Mouse (Mus musculus) midbrain, postnatal 0 days (tissue): ENCODE results near the gene Nt5e. TPM values are rescaled to one million over a fixed set of nuclear protein-coding genes. Genes with fewer than 3 reads are reported as not detected.

Experiments used
- ATAC-seq: fragments of 200-750 bp; cut with Nextera tagmentation; 2 replicates; pipeline ENCODE4 v1.8.0; 2017; ENCODE audit warnings: moderate number of reproducible peaks, mild to moderate bottlenecking, moderate TSS enrichment, moderate library complexity; ENCODE audit not compliant: low FRiP score
- DNase-seq: peaks from one replicate; pipeline ENCODE4 v3.0.0-alpha.2; 2015; ENCODE audit warnings: low spot score
- H3K27ac ChIP-seq: fragments of 300-500 bp; sonication (generic); 2 replicates; pipeline ENCODE4 v1.5.1; 2014; ENCODE audit warnings: low read depth, mild to moderate bottlenecking, low read length, mixed read lengths
- H3K27me3 ChIP-seq: fragments of 300-500 bp; sonication (generic); 2 replicates; pipeline ENCODE4 v1.6.1; 2014; ENCODE audit warnings: low read length, control low read depth, mixed read lengths; ENCODE audit not compliant: insufficient read depth
- H3K36me3 ChIP-seq: fragments of 300-500 bp; sonication (generic); 2 replicates; pipeline ENCODE4 v1.6.1; 2014; ENCODE audit warnings: low read length, control low read depth, mixed read lengths; ENCODE audit not compliant: insufficient read depth
- H3K4me1 ChIP-seq: fragments of 300-500 bp; sonication (generic); 2 replicates; pipeline ENCODE4 v1.6.1; 2014; ENCODE audit warnings: mild to moderate bottlenecking, control low read depth, antibody characterized with exemption, low read length, mixed read lengths; ENCODE audit not compliant: insufficient read depth
- H3K4me2 ChIP-seq: fragments of 300-500 bp; sonication (generic); 2 replicates; pipeline ENCODE4 v1.6.1; 2014; ENCODE audit warnings: low read depth, mild to moderate bottlenecking, low read length, mixed read lengths; ENCODE audit not compliant: poor library complexity, severe bottlenecking
- H3K4me3 ChIP-seq: fragments of 300-500 bp; sonication (generic); 2 replicates; pipeline ENCODE4 v1.5.1; 2014; ENCODE audit warnings: low read depth, mild to moderate bottlenecking, low read length, moderate library complexity
- H3K9ac ChIP-seq: fragments of 300-500 bp; sonication (generic); replicated peaks from 2 replicates; pipeline ENCODE4 v1.6.1; 2014; ENCODE audit warnings: mild to moderate bottlenecking, low read length, moderate library complexity, mixed read lengths; ENCODE audit not compliant: poor library complexity, severe bottlenecking
- H3K9me3 ChIP-seq: fragments of 300-500 bp; sonication (generic); 2 replicates; pipeline ENCODE4 v1.6.1; 2016; ENCODE audit warnings: low read length, control low read depth
- CTCF ChIP-seq: IDR thresholded peaks from 2 replicates; pipeline ENCODE4 v1.5.1; 2016; ENCODE audit warnings: antibody characterized with exemption, mild to moderate bottlenecking
- WGBS: fragments of 180-500 bp; shearing (Covaris S2); extraction: QIAGEN DNeasy Blood & Tissue Kit; methylation state at CpG from one replicate; pipeline ENCODE4 v1.1.7; 2014; 5-methylcytosine and 5-hydroxymethylcytosine counted together
- polyA plus RNA-seq: library from polyadenylated mRNA; unstranded; fragments of >200 nt; fragmentation: Nextera tagmentation; extraction: Ambion mirVana; gene quantifications from 2 replicates; pipeline ENCODE4 v1.2.1, GENCODE M21; 2015
- total RNA-seq: library from RNA; depleted of rRNA; stranded (reverse); fragments of >200 nt; gene quantifications from 2 replicates; pipeline ENCODE4 v1.2.3, GENCODE M21; 2014; rRNA removed

Gene Nt5e
- total and polyA plus RNA-seq, 2 experiments from 2014 or later: 2.2 to 5.3 TPM

GRCm38 (mm10) chr9:88404515-88404914, 77.5 kb downstream of the Nt5e start:
- Histone ChIP-seq H3K4me3 (no peak overlapping the region), H3K4me1 (no peaks in the 10 kb centered on the region), H3K36me3 (peaks cover 24% of the 10 kb centered on the region), H3K27ac (no peak overlapping the region), H3K27me3 (no peaks in the 10 kb centered on the region), H3K4me2 (no peak overlapping the region), H3K9ac (no peak overlapping the region), H3K9me3 (no peaks in the 10 kb centered on the region)
- no peak for ATAC-seq
- no peak for DNase-seq
- 88% methylated on average over 6 of the region's 6 CpGs for WGBS
- no peak for TF ChIP-seq CTCF

GRCm38 (mm10) chr9:88409978-88410377, 83.0 kb downstream of the Nt5e start:
- Histone ChIP-seq H3K36me3 (peaks cover 11% of the 10 kb centered on the region), H3K27ac (no peak overlapping the region), H3K9me3 (no peaks in the 10 kb centered on the region), H3K27me3 (no peaks in the 10 kb centered on the region), H3K4me1 (no peaks in the 10 kb centered on the region), H3K9ac (no peak overlapping the region), H3K4me2 (no peak overlapping the region), H3K4me3 (no peak overlapping the region)
- DNase-seq (no peak), ATAC-seq (no peak)
- TF ChIP-seq CTCF: no peak
- 87% methylated on average over 2 of the region's 2 CpGs for WGBS

DNA sequence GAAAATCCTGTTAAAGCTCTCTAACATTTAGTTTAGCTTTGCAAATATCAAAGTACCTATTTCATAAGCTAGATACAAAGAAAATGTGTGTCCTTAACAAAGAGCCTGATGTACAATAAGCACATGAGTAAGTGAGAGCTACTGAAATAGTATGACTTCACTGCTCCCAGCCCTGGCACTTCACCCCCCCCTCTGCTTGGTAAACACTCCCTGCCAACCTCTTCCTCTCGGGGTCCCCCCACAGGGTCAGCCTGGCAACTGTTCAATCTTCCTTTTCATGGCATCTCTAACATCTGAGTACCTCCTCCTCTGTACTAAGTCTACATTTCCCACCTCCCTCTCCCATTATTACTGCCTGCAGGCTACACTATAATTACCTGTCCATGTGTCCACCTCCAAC, 89.8 kb downstream of the Nt5e start:
- Histone ChIP-seq H3K4me1 (no peaks in the 10 kb centered on the region), H3K27me3 (no peaks in the 10 kb centered on the region), H3K4me3 (no peak overlapping the region), H3K36me3 (peaks cover 11% of the 10 kb centered on the region; the same call in 1 of the 2 replicates), H3K9me3 (no peaks in the 10 kb centered on the region), H3K27ac (no peak overlapping the region), H3K4me2 (no peak overlapping the region), H3K9ac (no peak overlapping the region)
- TF ChIP-seq CTCF: no peak
- 68% methylated on average over 1 of the region's 1 CpGs for WGBS
- ATAC-seq: no peak
- DNase-seq: no peak

Other genes starting within 250 kb of the Nt5e start
- 33.5 and 43.0 TPM in 2 replicates for gene Snx14, start 111.8 kb downstream of the Nt5e start, total RNA-seq
- gene Snx14, start 111.8 kb downstream of the Nt5e start, polyA plus RNA-seq: 28.6 TPM in 2 replicates
- 2.6 TPM in 1 of 2 replicates, not detected in the other for gene Gm20537, start 129.4 kb downstream of the Nt5e start, total RNA-seq
- gene Gm20537, start 129.4 kb downstream of the Nt5e start, polyA plus RNA-seq: 0.62 TPM in 1 of 2 replicates, not detected in the other
- 79.0 and 92.1 TPM in 2 replicates for gene Syncrip, start 155.4 kb downstream of the Nt5e start, total RNA-seq
- gene Syncrip, start 155.4 kb downstream of the Nt5e start, polyA plus RNA-seq: 55.8 and 64.0 TPM in 2 replicates
- gene Zfp949, start 220.8 kb downstream of the Nt5e start, total RNA-seq: 11.1 and 16.5 TPM in 2 replicates
- gene Zfp949, start 220.8 kb downstream of the Nt5e start, polyA plus RNA-seq: 14.9 and 15.1 TPM in 2 replicates